Mouse (Mus musculus) stomach, postnatal 0 days (tissue): Measurements from ENCODE around the gene Atp8b3.

Experiments used
- CTCF ChIP-seq: IDR thresholded peaks from 2 replicates; pipeline ENCODE4 v1.5.1; 2016; ENCODE audit warnings: antibody characterized with exemption, low read depth, mild to moderate bottlenecking, moderate library complexity
- EP300 ChIP-seq: optimal IDR thresholded peaks from 2 replicates; pipeline ENCODE3; 2016; ENCODE audit warnings: antibody characterized with exemption

DNA sequence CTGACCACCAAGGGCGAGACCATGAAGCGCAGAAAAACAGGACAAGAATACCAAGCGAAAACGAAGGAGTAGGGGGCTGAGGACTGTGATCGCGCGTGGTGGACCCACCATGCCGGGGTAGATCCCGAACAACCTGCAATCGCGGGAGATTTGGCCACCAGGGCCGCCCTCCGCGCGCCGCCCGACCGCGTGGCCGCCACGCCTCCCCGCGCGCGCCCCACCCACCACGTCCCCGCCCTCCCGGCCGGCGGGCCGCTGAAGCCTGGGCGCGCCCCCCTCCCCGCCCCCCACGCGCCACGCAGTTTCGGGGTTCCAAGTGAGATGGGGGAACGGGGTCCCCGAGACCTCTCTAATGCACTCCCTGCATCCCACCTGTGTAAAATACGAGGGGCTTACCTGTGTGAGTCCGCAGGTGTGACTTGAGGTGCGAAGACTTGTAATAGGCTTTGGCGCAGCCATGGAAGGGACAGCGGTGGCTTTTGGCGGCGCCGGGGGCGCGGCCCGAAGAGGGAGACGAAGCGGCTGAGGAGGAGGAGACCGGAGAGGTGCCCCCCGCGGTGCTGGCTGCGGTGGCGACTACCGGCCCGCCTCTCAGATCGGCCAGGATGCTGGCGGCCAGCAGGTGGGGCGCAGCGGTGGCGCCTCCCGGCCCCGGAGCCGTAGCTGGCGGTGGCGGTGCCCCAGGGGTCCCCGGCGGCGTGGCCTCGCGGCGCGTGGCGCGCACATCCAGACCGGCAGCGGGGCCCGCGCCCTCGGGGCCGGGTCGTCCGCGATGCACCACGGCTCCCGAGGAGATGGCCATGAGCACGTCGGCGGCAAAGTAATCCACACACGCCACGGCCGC, 37.6 kb upstream of the Atp8b3 start:
- peak; percentile 39 for TF ChIP-seq CTCF
- no peak for TF ChIP-seq EP300
